Comparison of ENCODE assay signal across 9 mouse cellular contexts in genomic region chr7:66107930-66108329, GRCm38 (mm10). TPM values are rescaled to one million over a fixed set of nuclear protein-coding genes. Genes with fewer than 3 reads are reported as not detected.
DNase-seq lines count a peak whose midpoint lies in the region; ATAC-seq and TF ChIP-seq lines count a peak whose summit lies in the region.
"Had no signal": no experiment of that assay in that cellular context is flagged by ENCODE, and none has a peak within 500 bp of the region (broad histone marks: within the 10 kb centered on the region; RNA-seq: fewer than 3 reads in every experiment).

No protein-coding gene starts in this region.

- WGBS in thymus, adult 2 months = 19% methylated on average over 7 of the region's 7 CpGs
- 9% methylated on average over 7 of the region's 7 CpGs for WGBS in hindbrain, postnatal 0 days
- whole genome bisulfite sequencing in small intestine, adult 2 months = 13% methylated on average over 7 of the region's 7 CpGs
- WGBS in intestine, embryonic 15.5 days = 16% methylated on average over 7 of the region's 7 CpGs

- H3K27ac ChIP-seq in thymus, adult 2 months (ENCODE audit: control insufficient read depth, insufficient read depth, low read length) = no peak overlapping the region
- no peak overlapping the region for H3K27ac ChIP-seq in hindbrain, postnatal 0 days
- H3K27ac ChIP-seq in small intestine, adult 2 months (ENCODE audit: insufficient read depth, low read depth, low read length) = no peak overlapping the region
- no peak overlapping the region for H3K27ac ChIP-seq in intestine, embryonic 15.5 days

- no peak for TF ChIP-seq POLR2A in thymus, adult 2 months (IDR thresholded peaks at IDR 0.05; ENCODE audit: control insufficient read depth, extremely low read depth, insufficient read depth, low read length, poor library complexity)
- no peak for TF ChIP-seq POLR2A in small intestine, adult 2 months (IDR thresholded peaks at IDR 0.05; ENCODE audit: low read depth, low read length)

- H3K4me3 ChIP-seq in thymus, adult 2 months (ENCODE audit: control insufficient read depth, insufficient read depth, low read length) = no peak overlapping the region
- H3K4me3 ChIP-seq in hindbrain, postnatal 0 days (ENCODE audit: low read length) = no peak overlapping the region
- no peak overlapping the region for H3K4me3 ChIP-seq in small intestine, adult 2 months (ENCODE audit: low read depth, low read length)
- H3K4me3 ChIP-seq in intestine, embryonic 15.5 days (replicated peaks) = no peak overlapping the region

- DNase-seq in gastrocnemius, postnatal 14 days = peak; percentile 22
- DNase-seq in gastrocnemius, postnatal 4 days (ENCODE audit: low spot score in 2 of 2) = no peak
- DNase-seq in thymus, postnatal 0 days (ENCODE audit: low spot score) = peak; percentile 21
- DNase-seq in thymus, adult 2 months = no peak
- peak; percentile 60 for DNase-seq in hindbrain, postnatal 0 days (ENCODE audit: low spot score)
- no peak for DNase-seq in urinary bladder, adult 18-20 months (ENCODE audit: low spot score in 2 of 2)

- no peak for TF ChIP-seq CTCF in thymus, adult 2 months (IDR thresholded peaks at IDR 0.05; ENCODE audit: borderline replicate concordance, control insufficient read depth, extremely low read depth, insufficient read depth, low read length, poor library complexity)
- TF ChIP-seq CTCF in hindbrain, postnatal 0 days (IDR thresholded peaks at IDR 0.05; ENCODE audit: low read depth) = peak; percentile 66
- 0 out of 2 replicates have a peak, but pooled peaks have one; percentile 29 for TF ChIP-seq CTCF in small intestine, adult 2 months (IDR thresholded peaks at IDR 0.05; ENCODE audit: extremely low read depth, insufficient read length, insufficient replicate concordance, low read depth, low read length)

- no peaks in the 10 kb centered on the region for H3K9me3 ChIP-seq in hindbrain, postnatal 0 days (ENCODE audit: low read length)
- H3K9me3 ChIP-seq in intestine, embryonic 15.5 days = no peaks in the 10 kb centered on the region
- H3K9me3 ChIP-seq: hindbrain, embryonic 15.5 days had no signal

- peaks cover 7% of the 10 kb centered on the region for H3K4me1 ChIP-seq in thymus, adult 2 months (replicated peaks; ENCODE audit: control insufficient read depth, insufficient read depth, low read length)
- H3K4me1 ChIP-seq in hindbrain, postnatal 0 days (ENCODE audit: insufficient read depth, low read length) = peaks cover 4% of the 10 kb centered on the region
- no peaks in the 10 kb centered on the region; the same call in 1 of the 2 replicates for H3K4me1 ChIP-seq in small intestine, adult 2 months (ENCODE audit: control insufficient read depth, insufficient read depth, insufficient read length, low read length)
- H3K4me1 ChIP-seq in intestine, embryonic 15.5 days (replicated peaks) = no peaks in the 10 kb centered on the region

- H3K9ac ChIP-seq in hindbrain, postnatal 0 days (replicated peaks; ENCODE audit: low read length) = no peak overlapping the region
- no peak overlapping the region for H3K9ac ChIP-seq in intestine, embryonic 15.5 days

- intact Hi-C loops in gastrocnemius, postnatal 14 days (cut with DNase I; ENCODE audit: low total_unique reads) = loop anchor here (5.0 kb wide), 2 partner anchors 74 to 144 kb away; no protein-coding TSS in a partner anchor

- no peaks in the 10 kb centered on the region for H3K27me3 ChIP-seq in thymus, adult 2 months (ENCODE audit: control insufficient read depth, insufficient read depth, low read length)
- H3K27me3 ChIP-seq in hindbrain, postnatal 0 days (ENCODE audit: insufficient read depth, low read length) = no peaks in the 10 kb centered on the region; the same call in 1 of the 2 replicates
- peaks cover 7% of the 10 kb centered on the region; the same call in 1 of the 2 replicates for H3K27me3 ChIP-seq in small intestine, adult 2 months (ENCODE audit: control insufficient read depth, insufficient read depth, low read length)
- H3K27me3 ChIP-seq in intestine, embryonic 15.5 days (replicated peaks) = no peaks in the 10 kb centered on the region
- H3K27me3 ChIP-seq: hindbrain, embryonic 15.5 days had no signal

- ATAC-seq in hindbrain, postnatal 0 days = no peak
- ATAC-seq in intestine, embryonic 15.5 days = no peak

- H3K4me2 ChIP-seq in hindbrain, postnatal 0 days (ENCODE audit: low read depth, low read length) = no peak overlapping the region
- H3K4me2 ChIP-seq in intestine, embryonic 15.5 days (replicated peaks) = no peak overlapping the region

- H3K36me3 ChIP-seq in thymus, adult 2 months (ENCODE audit: control insufficient read depth, insufficient read depth, low read length) = no peaks in the 10 kb centered on the region
- H3K36me3 ChIP-seq in hindbrain, postnatal 0 days (ENCODE audit: insufficient read depth, low read length) = no peaks in the 10 kb centered on the region
- H3K36me3 ChIP-seq in small intestine, adult 2 months (ENCODE audit: control insufficient read depth, insufficient read depth, low read length) = no peaks in the 10 kb centered on the region
- no peaks in the 10 kb centered on the region for H3K36me3 ChIP-seq in intestine, embryonic 15.5 days
- H3K36me3 ChIP-seq: hindbrain, embryonic 15.5 days had no signal

RNA-seq across cellular contexts. Expression of gene Chsy1, which starts 1.4 kb away (rescaled TPM):
- 1 to 10 TPM; 6.9 to 7.6 TPM for total RNA-seq in gastrocnemius, postnatal 14 days (2021)
- total RNA-seq in gastrocnemius, postnatal 4 days (2021) = 10 to 100 TPM; 32.0 to 35.9 TPM
- polyA plus RNA-seq in thymus, postnatal 0 days (2015; fragmentation: Nextera tagmentation; extraction: Ambion mirVana) = 8.7 and 12.1 TPM in 2 replicates
- 6.6 and 8.3 TPM in 2 replicates for polyA plus RNA-seq in thymus, adult 2 months (2012; rRNA removed)
- total RNA-seq in hindbrain, postnatal 0 days (2014; rRNA removed) = 32.9 and 35.5 TPM in 2 replicates
- polyA plus RNA-seq in hindbrain, postnatal 0 days (2015; fragmentation: Nextera tagmentation; extraction: Ambion mirVana) = 7.9 and 8.4 TPM in 2 replicates
- 1.4 and 1.6 TPM in 2 replicates for polyA plus RNA-seq in small intestine, adult 2 months (2012; rRNA removed)
- 10.2 and 11.1 TPM in 2 replicates for polyA plus RNA-seq in intestine, embryonic 15.5 days (2015; fragmentation: Nextera tagmentation; extraction: Ambion mirVana)

RNA-seq across cellular contexts. Expression of gene Selenos, which starts 28.5 kb away (rescaled TPM):
- total RNA-seq in gastrocnemius, postnatal 14 days (2021) = 10 to 100 TPM; 23.9 to 24.3 TPM
- 10 to 100 TPM; 45.6 to 51.9 TPM for total RNA-seq in gastrocnemius, postnatal 4 days (2021)
- 94.8 and 98.4 TPM in 2 replicates for polyA plus RNA-seq in thymus, postnatal 0 days (2015; fragmentation: Nextera tagmentation; extraction: Ambion mirVana)
- polyA plus RNA-seq in thymus, adult 2 months (2012; rRNA removed) = 62.3 and 72.5 TPM in 2 replicates
- 30.4 and 32.4 TPM in 2 replicates for total RNA-seq in hindbrain, postnatal 0 days (2014; rRNA removed)
- polyA plus RNA-seq in hindbrain, postnatal 0 days (2015; fragmentation: Nextera tagmentation; extraction: Ambion mirVana) = 115 and 131 TPM in 2 replicates
- polyA plus RNA-seq in small intestine, adult 2 months (2012; rRNA removed) = 107 and 123 TPM in 2 replicates
- 107 and 114 TPM in 2 replicates for polyA plus RNA-seq in intestine, embryonic 15.5 days (2015; fragmentation: Nextera tagmentation; extraction: Ambion mirVana)

RNA-seq across cellular contexts. Expression of gene Snrpa1, which starts 49.1 kb away (rescaled TPM):
- total RNA-seq in gastrocnemius, postnatal 14 days (2021) = 10 to 100 TPM; 17.3 to 17.9 TPM
- 10 to 100 TPM; 31.4 to 36.8 TPM for total RNA-seq in gastrocnemius, postnatal 4 days (2021)
- 189 and 207 TPM in 2 replicates for polyA plus RNA-seq in thymus, postnatal 0 days (2015; fragmentation: Nextera tagmentation; extraction: Ambion mirVana)
- 20.3 and 20.4 TPM in 2 replicates for polyA plus RNA-seq in thymus, adult 2 months (2012; rRNA removed)
- total RNA-seq in hindbrain, postnatal 0 days (2014; rRNA removed) = 22.6 and 26.5 TPM in 2 replicates
- polyA plus RNA-seq in hindbrain, postnatal 0 days (2015; fragmentation: Nextera tagmentation; extraction: Ambion mirVana) = 119 and 127 TPM in 2 replicates
- 2.2 and 4.7 TPM in 2 replicates for polyA plus RNA-seq in small intestine, adult 2 months (2012; rRNA removed)
- polyA plus RNA-seq in intestine, embryonic 15.5 days (2015; fragmentation: Nextera tagmentation; extraction: Ambion mirVana) = 165 and 179 TPM in 2 replicates

Comparison
In these comparisons a context has a peak if more than half of its experiments do, and no peak if none do; other contexts are left out.
1. DNase-seq: peak in gastrocnemius, postnatal 14 days (single experiment), thymus, postnatal 0 days (single experiment) and hindbrain, postnatal 0 days (single experiment); none in gastrocnemius, postnatal 4 days (0 of 2), thymus, adult 2 months (single experiment) and urinary bladder, adult 18-20 months (0 of 2).